Mouse (Mus musculus): ENCODE measurements around the gene Iqca. TPM values are rescaled to one million over a fixed set of nuclear protein-coding genes. Genes with fewer than 3 reads are reported as not detected.

Iqca gene
- polyA plus RNA-seq, 1 experiment from 2014 or later = 1.8 TPM

GRCm38 (mm10) chr1:90010077-90010476 is 143.1 kb downstream of the Iqca start:
- no peak for DNase-seq (ENCODE audit: low spot score)
- no peak overlapping the region for H3K27ac ChIP-seq
- H3K27me3 ChIP-seq (ENCODE audit: control insufficient read depth, insufficient read depth, low read length) = no peaks in the 10 kb centered on the region
- H3K9me3 ChIP-seq (ENCODE audit: control insufficient read depth, low read length) = no peaks in the 10 kb centered on the region
- WGBS = 79% methylated on average over 1 of the region's 1 CpGs
- no peaks in the 10 kb centered on the region for H3K36me3 ChIP-seq (replicated peaks; ENCODE audit: control insufficient read depth, insufficient read depth)
- ATAC-seq (ENCODE audit: low FRiP score) = no peak
- no peak overlapping the region for H3K4me3 ChIP-seq (replicated peaks; ENCODE audit: low read length)
- no peak overlapping the region for H3K9ac ChIP-seq
- H3K4me1 ChIP-seq (replicated peaks; ENCODE audit: control insufficient read depth, insufficient read depth, low read length) = peaks cover 4% of the 10 kb centered on the region; the same call in 1 of the 2 replicates
- H3K4me2 ChIP-seq (replicated peaks) = no peak overlapping the region

DNA sequence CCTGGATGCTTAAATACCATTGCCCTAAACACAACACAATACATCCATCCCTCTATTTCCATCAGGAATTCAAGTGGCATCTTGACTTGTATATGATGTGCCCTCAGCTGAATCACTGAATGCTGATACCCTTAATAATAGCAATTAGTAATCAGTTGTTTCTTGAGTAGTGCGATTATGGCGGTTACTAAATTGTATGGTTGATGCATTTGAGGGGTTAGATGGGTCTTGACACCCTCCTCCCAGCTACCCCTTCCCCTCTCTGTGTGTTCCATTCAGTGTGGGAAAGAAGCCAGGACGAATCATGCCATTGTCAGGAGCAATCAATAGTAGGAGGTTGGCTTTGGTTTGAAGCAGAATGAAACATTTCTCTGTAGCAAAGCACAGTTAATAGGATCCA is 144.0 kb downstream of the Iqca start:
- Histone ChIP-seq H3K9ac (no peak overlapping the region), H3K4me1 (replicated peaks; ENCODE audit: control insufficient read depth, insufficient read depth, low read length) (peaks cover 4% of the 10 kb centered on the region; the same call in 1 of the 2 replicates), H3K4me3 (replicated peaks; ENCODE audit: low read length) (no peak overlapping the region), H3K36me3 (replicated peaks; ENCODE audit: control insufficient read depth, insufficient read depth) (no peaks in the 10 kb centered on the region), H3K27me3 (ENCODE audit: control insufficient read depth, insufficient read depth, low read length) (no peaks in the 10 kb centered on the region), H3K9me3 (ENCODE audit: control insufficient read depth, low read length) (no peaks in the 10 kb centered on the region), H3K4me2 (replicated peaks) (no peak overlapping the region), H3K27ac (no peak overlapping the region)
- 73% methylated on average over 3 of the region's 3 CpGs for WGBS
- no peak for ATAC-seq (ENCODE audit: low FRiP score)
- no peak for DNase-seq (ENCODE audit: low spot score)

DNA sequence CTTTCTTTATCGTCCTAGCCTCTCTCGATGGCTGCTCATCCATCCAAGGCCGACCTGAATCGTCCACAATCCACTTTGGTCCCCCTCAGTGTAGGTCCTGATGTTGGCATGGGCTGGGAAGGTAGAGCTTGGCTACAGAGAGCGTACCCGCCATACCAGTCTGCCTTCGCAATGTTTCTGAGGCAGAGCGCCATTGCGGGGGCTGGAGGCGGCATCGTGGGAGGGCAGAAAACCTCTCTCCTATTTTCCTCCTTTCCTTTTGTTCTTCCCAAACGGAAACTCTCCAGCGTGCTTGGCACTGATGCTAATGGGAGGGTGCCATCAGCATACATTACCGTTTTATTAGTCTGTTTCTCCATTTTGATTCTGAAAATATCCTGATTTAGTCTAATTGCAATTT is 146.5 kb downstream of the Iqca start:
- H3K27me3 ChIP-seq (ENCODE audit: control insufficient read depth, insufficient read depth, low read length) = no peaks in the 10 kb centered on the region
- H3K4me1 ChIP-seq (replicated peaks; ENCODE audit: control insufficient read depth, insufficient read depth, low read length) = peaks cover 4% of the 10 kb centered on the region; the same call in 1 of the 2 replicates
- H3K9ac ChIP-seq = no peak overlapping the region
- H3K4me3 ChIP-seq (replicated peaks; ENCODE audit: low read length) = no peak overlapping the region
- no peak overlapping the region for H3K4me2 ChIP-seq (replicated peaks)
- ATAC-seq (ENCODE audit: low FRiP score) (no peak), DNase-seq (ENCODE audit: low spot score) (no peak)
- H3K9me3 ChIP-seq (ENCODE audit: control insufficient read depth, low read length) = no peaks in the 10 kb centered on the region
- 58% methylated on average over 14 of the region's 14 CpGs for WGBS
- H3K27ac ChIP-seq = peak overlapping the region; percentile 38; the same call in 1 of the 2 replicates
- H3K36me3 ChIP-seq (replicated peaks; ENCODE audit: control insufficient read depth, insufficient read depth) = no peaks in the 10 kb centered on the region

- H3K4me3 ChIP-seq (replicated peaks; ENCODE audit: low read length) = no peak overlapping the region
- WGBS = 25% methylated on average over 5 of the region's 5 CpGs
- no peaks in the 10 kb centered on the region for H3K9me3 ChIP-seq (ENCODE audit: control insufficient read depth, low read length)
- peaks cover 6% of the 10 kb centered on the region for H3K27me3 ChIP-seq (ENCODE audit: control insufficient read depth, insufficient read depth, low read length)
- no peak overlapping the region for H3K4me2 ChIP-seq (replicated peaks)
- no peaks in the 10 kb centered on the region for H3K4me1 ChIP-seq (replicated peaks; ENCODE audit: control insufficient read depth, insufficient read depth, low read length)
- H3K36me3 ChIP-seq (replicated peaks; ENCODE audit: control insufficient read depth, insufficient read depth) = no peaks in the 10 kb centered on the region
- no peak for ATAC-seq (ENCODE audit: low FRiP score)
- no peak overlapping the region for H3K9ac ChIP-seq
- no peak overlapping the region for H3K27ac ChIP-seq
- DNase-seq (ENCODE audit: low spot score) = no peak
These were observed 152.2 kb downstream of the Iqca start for GRCm38 (mm10) chr1:90000981-90001380.

DNA sequence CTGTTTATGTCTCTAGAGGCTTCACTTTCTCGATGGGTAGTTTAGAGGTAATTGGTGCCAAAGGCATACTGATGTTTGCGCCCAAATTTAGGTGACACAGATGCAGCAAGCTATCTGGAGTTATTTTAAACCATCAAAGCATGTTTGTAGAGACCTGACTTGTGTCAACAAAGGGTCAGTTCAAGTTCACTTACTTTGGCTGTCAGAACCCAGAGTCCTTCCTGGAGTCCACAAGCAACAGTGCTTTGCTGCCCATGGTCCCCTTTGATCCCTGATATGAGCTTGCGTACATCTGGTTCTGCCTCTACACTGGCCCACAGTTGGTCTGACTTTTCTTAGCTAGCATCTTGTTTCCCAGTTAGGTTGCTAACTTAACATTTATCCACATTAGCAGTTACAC is 153.3 kb downstream of the Iqca start:
- Histone ChIP-seq H3K27me3 (ENCODE audit: control insufficient read depth, insufficient read depth, low read length) (peaks cover 12% of the 10 kb centered on the region), H3K4me2 (replicated peaks) (no peak overlapping the region), H3K9ac (no peak overlapping the region), H3K4me1 (replicated peaks; ENCODE audit: control insufficient read depth, insufficient read depth, low read length) (no peaks in the 10 kb centered on the region), H3K4me3 (replicated peaks; ENCODE audit: low read length) (no peak overlapping the region), H3K27ac (no peak overlapping the region), H3K36me3 (replicated peaks; ENCODE audit: control insufficient read depth, insufficient read depth) (no peaks in the 10 kb centered on the region), H3K9me3 (ENCODE audit: control insufficient read depth, low read length) (no peaks in the 10 kb centered on the region)
- 91% methylated on average over 3 of the region's 3 CpGs for WGBS
- DNase-seq (ENCODE audit: low spot score) (no peak), ATAC-seq (ENCODE audit: low FRiP score) (no peak)

- H3K27ac ChIP-seq = no peak overlapping the region
- H3K4me2 ChIP-seq (replicated peaks) = no peak overlapping the region
- no peak overlapping the region for H3K4me3 ChIP-seq (replicated peaks; ENCODE audit: low read length)
- H3K4me1 ChIP-seq (replicated peaks; ENCODE audit: control insufficient read depth, insufficient read depth, low read length) = no peaks in the 10 kb centered on the region
- WGBS = 65% methylated on average over 2 of the region's 2 CpGs
- no peaks in the 10 kb centered on the region for H3K9me3 ChIP-seq (ENCODE audit: control insufficient read depth, low read length)
- H3K27me3 ChIP-seq (ENCODE audit: control insufficient read depth, insufficient read depth, low read length) = peaks cover 17% of the 10 kb centered on the region
- no peak for DNase-seq (ENCODE audit: low spot score)
- no peak overlapping the region for H3K9ac ChIP-seq
- no peak for ATAC-seq (ENCODE audit: low FRiP score)
- H3K36me3 ChIP-seq (replicated peaks; ENCODE audit: control insufficient read depth, insufficient read depth) = no peaks in the 10 kb centered on the region
These were observed 154.5 kb downstream of the Iqca start for GRCm38 (mm10) chr1:89998696-89999095.

GRCm38 (mm10) chr1:89998076-89998475 is 155.1 kb downstream of the Iqca start:
- Histone ChIP-seq H3K9me3 (ENCODE audit: control insufficient read depth, low read length) (no peaks in the 10 kb centered on the region), H3K4me2 (replicated peaks) (no peak overlapping the region), H3K27ac (no peak overlapping the region), H3K27me3 (ENCODE audit: control insufficient read depth, insufficient read depth, low read length) (peaks cover 23% of the 10 kb centered on the region), H3K4me3 (replicated peaks; ENCODE audit: low read length) (no peak overlapping the region), H3K9ac (no peak overlapping the region), H3K36me3 (replicated peaks; ENCODE audit: control insufficient read depth, insufficient read depth) (no peaks in the 10 kb centered on the region), H3K4me1 (replicated peaks; ENCODE audit: control insufficient read depth, insufficient read depth, low read length) (no peaks in the 10 kb centered on the region)
- 71% methylated on average over 7 of the region's 7 CpGs for WGBS
- DNase-seq (ENCODE audit: low spot score) = no peak
- no peak for ATAC-seq (ENCODE audit: low FRiP score)

- no peaks in the 10 kb centered on the region for H3K9me3 ChIP-seq (ENCODE audit: control insufficient read depth, low read length)
- DNase-seq (ENCODE audit: low spot score) = no peak
- no peak overlapping the region for H3K27ac ChIP-seq
- peaks cover 8% of the 10 kb centered on the region for H3K4me1 ChIP-seq (replicated peaks; ENCODE audit: control insufficient read depth, insufficient read depth, low read length)
- H3K36me3 ChIP-seq (replicated peaks; ENCODE audit: control insufficient read depth, insufficient read depth) = no peaks in the 10 kb centered on the region
- peaks cover 35% of the 10 kb centered on the region for H3K27me3 ChIP-seq (ENCODE audit: control insufficient read depth, insufficient read depth, low read length)
- H3K4me2 ChIP-seq (replicated peaks) = peak overlapping the region; percentile 43
- WGBS = 2% methylated on average over 25 of the region's 25 CpGs
- H3K9ac ChIP-seq = 0 out of 2 replicates have a peak overlapping the region, but pooled peaks have one; percentile 26
- H3K4me3 ChIP-seq (replicated peaks; ENCODE audit: low read length) = no peak overlapping the region
- no peak for ATAC-seq (ENCODE audit: low FRiP score)
These were observed 160.9 kb downstream of the Iqca start for GRCm38 (mm10) chr1:89992256-89992655.
